Mouse (Mus musculus): ENCODE data around the gene Srrm2.

GRCm38 (mm10) chr17:23867756-23868155 lies 77.4 kb downstream of the Srrm2 start, which contains the start of gene Prss21:
- no peak for TF ChIP-seq CTCF (IDR thresholded peaks at IDR 0.05; ENCODE audit: control insufficient read depth, insufficient read depth, low read length)
- TF ChIP-seq POLR2A (IDR thresholded peaks at IDR 0.05; ENCODE audit: borderline replicate concordance, control insufficient read depth, low read depth, low read length): no peak
